Mouse (Mus musculus) heart, postnatal 14 days (tissue): Measurements from ENCODE around the gene Dop1a. TPM values are rescaled to one million over a fixed set of nuclear protein-coding genes. Genes with fewer than 3 reads are reported as not detected.
"Not testable (repeated sequence)": the region's sequence is repeated elsewhere in the genome, so short reads cannot be mapped to it uniquely, and the experiment has no call there.

Source experiments
- DNase-seq, 2 experiments: peaks; one replicate each; pipeline ENCODE4 v3.0.0; 2021 to 2022
- intact Hi-C: fragments of 180-260 bp; cut with DNase I; formaldehyde crosslinking; loops from one replicate; pipeline ENCODE4 v1.15.1; 2025
- total RNA-seq, 2 experiments: library from RNA; stranded (reverse); gene quantifications; 2 replicates each; pipeline ENCODE4 v1.2.3; 2021

Dop1a gene
- total RNA-seq, 2 experiments from 2014 or later, result 22.2 to 24.2 TPM

GRCm38 (mm10) chr9:86572636-86573291 lies 105.8 kb downstream of the Dop1a start:
- intact Hi-C loops, result no loop called here
- DNase-seq, result peak; percentile 77 to 80

- DNase-seq, result no peak
- intact Hi-C loops, result loop anchor here (2.0 kb wide), 1 partner anchor 107 kb away; the partner anchor contains the start of gene Dop1a
These were observed 106.8 kb downstream of the Dop1a start for GRCm38 (mm10) chr9:86573616-86574303.

DNA sequence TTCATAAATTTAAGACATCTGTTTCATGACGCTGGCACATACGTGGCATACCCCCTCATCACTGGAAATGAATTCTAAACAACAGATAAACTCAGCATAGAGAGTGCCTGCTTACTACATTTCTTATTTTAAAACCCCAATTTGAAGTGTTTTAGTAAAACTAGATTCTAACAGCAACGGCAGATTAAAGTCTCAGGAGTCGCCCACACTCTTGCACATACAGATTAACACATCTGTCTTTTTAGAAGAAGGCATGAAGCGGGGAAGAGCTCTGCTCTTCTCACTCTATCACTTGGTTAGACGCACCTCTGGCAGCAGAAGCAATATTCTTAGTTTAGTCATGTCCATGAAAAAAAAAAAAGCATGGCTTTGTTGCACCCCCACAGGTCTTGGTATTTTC lies 108.2 kb downstream of the Dop1a start:
- intact Hi-C loops, result loop anchor here (2.0 kb wide), 1 partner anchor 108 kb away; the partner anchor contains the start of gene Dop1a

GRCm38 (mm10) chr9:86579657-86580056 lies 112.7 kb downstream of the Dop1a start:
- no peak for DNase-seq
- intact Hi-C loops, result no loop called here

More for the DNA sequence above, 108.2 kb downstream of the Dop1a start:
- no peak for DNase-seq

- peak; percentile 69 to 83 for DNase-seq
- intact Hi-C loops, result no loop called here
These were observed 116.8 kb downstream of the Dop1a start for GRCm38 (mm10) chr9:86583740-86584139.

DNA sequence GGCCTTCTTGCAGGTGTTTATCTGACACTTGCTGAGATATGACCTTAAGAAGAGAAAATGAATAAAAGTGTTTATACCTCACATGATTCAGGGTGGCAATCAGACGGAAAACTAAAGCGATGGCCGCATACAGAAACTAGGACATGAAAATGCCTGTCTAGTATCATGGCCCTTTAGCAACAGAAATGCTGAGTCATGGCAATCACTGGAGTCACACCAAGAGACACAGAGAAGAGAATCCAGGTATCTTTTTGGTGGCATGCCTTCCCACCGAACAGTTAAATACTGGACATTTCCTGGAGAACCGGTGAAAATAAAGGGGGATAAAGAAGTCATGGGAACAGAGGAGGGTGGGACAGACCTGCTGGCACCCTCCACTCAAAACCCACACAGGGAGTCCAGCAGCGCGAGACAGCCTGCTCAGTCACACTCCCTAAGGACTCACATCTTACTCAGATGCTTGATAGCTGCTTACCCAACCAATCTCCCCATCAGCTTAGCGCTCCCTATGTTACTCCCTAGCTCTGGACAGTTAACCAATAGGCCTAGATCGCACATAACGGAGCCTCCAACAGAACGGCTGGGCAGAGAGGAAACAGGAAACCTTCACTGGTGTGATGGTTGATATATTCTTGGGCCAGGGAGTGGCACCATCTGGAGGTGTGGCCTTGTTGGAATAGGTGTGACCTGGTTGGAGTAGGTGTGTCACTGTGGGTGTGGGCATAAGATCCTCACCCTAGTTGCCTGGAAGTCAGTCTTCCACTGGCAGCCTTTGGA lies 120.3 kb downstream of the Dop1a start:
- intact Hi-C loops, result no loop called here
- no peak for DNase-seq

DNA sequence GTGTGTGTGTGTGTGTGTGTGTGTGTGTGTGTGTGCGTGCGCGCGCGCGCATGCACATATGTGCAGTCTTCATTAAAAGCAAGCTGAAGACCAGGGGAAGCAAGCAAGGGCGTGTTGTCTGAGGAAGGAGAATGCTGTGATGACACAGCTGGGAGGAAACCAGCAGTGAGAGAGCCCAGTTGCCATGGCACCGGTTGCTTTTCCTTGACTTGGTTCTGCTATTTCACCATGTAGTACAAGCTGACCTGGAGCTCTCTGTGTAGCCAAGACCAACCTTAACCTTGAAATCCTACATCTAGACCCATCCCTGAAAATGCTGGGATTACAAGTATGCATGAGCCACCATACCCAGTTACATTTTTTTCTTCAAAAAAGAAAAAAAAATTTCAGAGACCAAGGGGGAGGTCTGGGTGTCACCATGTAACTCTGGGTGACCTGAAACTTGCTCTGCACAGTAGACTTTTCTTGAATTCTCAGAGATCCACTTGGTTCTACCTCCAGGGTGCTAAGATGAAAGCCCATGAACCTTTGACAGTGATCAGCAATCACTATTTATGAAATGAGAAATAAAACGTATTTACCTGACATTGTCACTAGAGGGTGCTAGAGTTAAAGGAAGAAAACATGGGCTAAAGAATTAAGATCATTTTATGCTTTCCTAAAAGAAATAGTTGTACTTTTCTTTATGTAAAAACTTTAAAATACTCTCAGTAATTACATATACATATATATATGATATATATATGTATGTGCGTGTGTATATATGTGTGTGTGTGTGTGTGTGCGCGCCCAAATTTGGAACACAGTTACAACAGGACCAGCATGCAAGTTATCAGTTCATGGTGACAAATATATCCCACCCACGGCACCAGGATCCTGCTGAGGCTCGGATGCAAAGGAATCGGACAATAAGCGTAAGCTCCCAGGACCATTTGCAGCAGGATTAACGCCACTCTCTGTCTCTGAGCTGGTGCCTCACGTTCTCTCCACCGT lies 126.0 kb downstream of the Dop1a start:
- no peak for DNase-seq
- intact Hi-C loops, result loop anchor here (1.0 to 2.0 kb wide), 2 partner anchors 154 to 207 kb away; no protein-coding TSS in a partner anchor

- intact Hi-C loops, DNase-seq: not testable (repeated sequence)
These were observed 127.4 kb downstream of the Dop1a start for GRCm38 (mm10) chr9:86594357-86594767.

DNA sequence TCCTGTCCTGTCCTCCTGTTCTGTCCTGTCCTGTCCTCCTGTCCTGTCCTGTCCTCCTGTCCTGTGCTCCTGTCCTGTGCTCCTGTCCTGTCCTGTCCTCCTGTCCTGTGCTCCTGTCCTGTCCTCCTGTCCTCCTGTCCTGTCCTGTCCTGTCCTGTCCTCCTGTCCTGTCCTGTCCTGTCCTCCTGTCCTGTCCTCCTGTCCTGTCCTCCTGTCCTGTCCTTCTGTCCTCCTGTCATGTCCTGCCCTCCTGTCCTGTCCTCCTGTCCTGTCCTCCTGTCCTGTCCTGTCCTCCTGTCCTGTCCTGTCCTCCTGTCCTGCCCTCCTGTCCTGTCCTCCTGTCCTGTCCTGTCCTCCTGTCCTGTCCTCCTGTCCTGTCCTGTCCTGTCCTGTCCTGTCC lies 130.0 kb downstream of the Dop1a start:
- DNase-seq, intact Hi-C loops: not testable (repeated sequence)

DNA sequence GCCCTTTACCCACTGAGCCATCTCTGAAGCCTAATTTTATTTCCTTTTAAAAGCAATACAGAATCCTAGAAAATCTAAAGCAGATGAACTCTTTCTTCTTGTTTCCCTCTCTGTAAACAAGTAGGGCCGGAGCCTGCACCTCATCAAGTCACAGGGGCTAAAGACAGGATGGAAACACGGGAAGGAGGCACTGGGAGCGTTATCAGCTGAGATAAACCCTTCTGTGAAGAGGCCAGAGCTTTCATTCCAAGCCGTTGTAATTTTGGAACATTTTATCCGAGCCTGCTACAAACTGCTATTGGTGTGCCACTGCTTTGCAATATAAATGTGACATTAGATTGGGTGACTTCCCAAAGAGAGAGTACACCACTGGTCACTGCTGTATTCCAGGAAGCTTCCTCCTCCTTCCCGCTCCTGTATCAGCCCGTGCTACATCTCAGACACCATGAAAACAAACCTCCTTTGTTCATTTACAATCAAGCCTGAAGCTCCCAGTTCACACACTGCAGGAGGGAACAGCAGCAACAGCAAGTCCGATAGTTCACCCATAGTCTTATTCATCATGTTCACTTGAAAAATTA lies 132.9 kb downstream of the Dop1a start:
- intact Hi-C loops, result loop anchor here (10.0 kb wide), 1 partner anchor 645 kb away; no protein-coding TSS in a partner anchor
- no peak for DNase-seq

Other genes starting within 250 kb of the Dop1a start
- gene Ube2cbp, start 2.2 kb upstream of the Dop1a start, total RNA-seq, result 1 to 10 TPM in 1 of 2 experiments, under 1 TPM in 1; 0.86 to 1.7 TPM
- 1 to 10 TPM; 5.8 to 8.9 TPM for gene Pgm3, start 104.7 kb downstream of the Dop1a start, total RNA-seq
- gene Rwdd2a, start 104.8 kb downstream of the Dop1a start, total RNA-seq, result under 1 TPM; 0.76 to 0.83 TPM
- 10 to 100 TPM; 73.0 to 84.6 TPM for gene Me1, start 228.8 kb downstream of the Dop1a start, total RNA-seq